Mouse (Mus musculus) C2C12 (cell line): ENCODE measurements around the gene Cela2a.

Experiments used
- CEBPB ChIP-seq: IDR thresholded peaks from one replicate; pipeline ENCODE4 v1.6.1; 2011; ENCODE audit warnings: low read depth, mild to moderate bottlenecking, control low read depth, moderate library complexity
- CTCF ChIP-seq: IDR thresholded peaks from one replicate; pipeline ENCODE4 v1.5.1; 2011; ENCODE audit not compliant: control insufficient read depth, insufficient read depth, insufficient read length
- MAX ChIP-seq: IDR thresholded peaks from one replicate; pipeline ENCODE4 v1.6.1; 2011; ENCODE audit warnings: mild to moderate bottlenecking, control low read depth
- MYOD1 ChIP-seq: IDR thresholded peaks from one replicate; pipeline ENCODE4 v1.6.1; 2011; ENCODE audit warnings: low read depth; ENCODE audit not compliant: control insufficient read depth, insufficient read length
- MYOG ChIP-seq: IDR thresholded peaks from one replicate; pipeline ENCODE4 v1.6.1; 2011; ENCODE audit not compliant: control insufficient read depth, insufficient read length; ENCODE audit errors: extremely low read depth
- USF1 ChIP-seq: IDR thresholded peaks from one replicate; pipeline ENCODE4 v1.6.1; 2011; ENCODE audit warnings: low read depth, mild to moderate bottlenecking, control low read depth, moderate library complexity

- no peak for TF ChIP-seq MAX
- TF ChIP-seq CTCF = no peak
- no peak for TF ChIP-seq MYOD1
- no peak for TF ChIP-seq CEBPB
- no peak for TF ChIP-seq USF1
- TF ChIP-seq MYOG = no peak
Observed at GRCm38 (mm10) chr4:141766316-141766667, 59.7 kb downstream of the Cela2a start.
